Mouse (Mus musculus) heart, embryonic 12.5 days (tissue): ENCODE measurements around the gene Ppm1m. TPM values are rescaled to one million over a fixed set of nuclear protein-coding genes. Genes with fewer than 3 reads are reported as not detected.

Experiments
- ATAC-seq: fragments of 200-750 bp; cut with Nextera tagmentation; 2 replicates; pipeline ENCODE4 v1.8.0; 2017; ENCODE audit warnings: moderate TSS enrichment, moderate library complexity; ENCODE audit not compliant: insufficient number of reproducible peaks, low FRiP score
- H3K27ac ChIP-seq: fragments of 300-500 bp; sonication (generic); 2 replicates; pipeline ENCODE4 v1.5.1; 2016; ENCODE audit warnings: mild to moderate bottlenecking, moderate library complexity; ENCODE audit not compliant: poor library complexity, severe bottlenecking
- H3K27me3 ChIP-seq: fragments of 300-500 bp; sonication (generic); replicated peaks from 2 replicates; pipeline ENCODE4 v1.6.1; 2016; ENCODE audit warnings: mild to moderate bottlenecking, moderate library complexity
- H3K36me3 ChIP-seq: fragments of 300-500 bp; sonication (generic); 2 replicates; pipeline ENCODE4 v1.6.1; 2016; ENCODE audit warnings: mild to moderate bottlenecking, moderate library complexity
- H3K4me1 ChIP-seq: fragments of 300-500 bp; sonication (generic); replicated peaks from 2 replicates; pipeline ENCODE4 v1.6.1; 2016; ENCODE audit warnings: mild to moderate bottlenecking
- H3K4me2 ChIP-seq: fragments of 300-500 bp; sonication (generic); 2 replicates; pipeline ENCODE4 v1.6.1; 2016; ENCODE audit warnings: mild to moderate bottlenecking, moderate library complexity
- H3K4me3 ChIP-seq: fragments of 300-500 bp; sonication (generic); 2 replicates; pipeline ENCODE4 v1.5.1; 2016; ENCODE audit warnings: mild to moderate bottlenecking
- H3K9ac ChIP-seq: fragments of 300-500 bp; sonication (generic); 2 replicates; pipeline ENCODE4 v1.6.1; 2016; ENCODE audit warnings: mild to moderate bottlenecking, moderate library complexity
- H3K9me3 ChIP-seq: fragments of 300-500 bp; sonication (generic); replicated peaks from 2 replicates; pipeline ENCODE4 v1.6.1; 2016; ENCODE audit warnings: mild to moderate bottlenecking, moderate library complexity
- WGBS: fragments of 180-500 bp; shearing (Covaris S2); methylation state at CpG from one replicate; pipeline ENCODE4 v1.1.7; 2016; 5-methylcytosine and 5-hydroxymethylcytosine counted together
- polyA plus RNA-seq: library from polyadenylated mRNA; unstranded; fragments of >200 nt; fragmentation: Nextera tagmentation; extraction: Ambion mirVana; gene quantifications from 2 replicates; pipeline ENCODE4 v1.2.1, GENCODE M21; 2016

Gene Ppm1m
- polyA plus RNA-seq, 1 experiment from 2014 or later: 30.7 TPM

DNA sequence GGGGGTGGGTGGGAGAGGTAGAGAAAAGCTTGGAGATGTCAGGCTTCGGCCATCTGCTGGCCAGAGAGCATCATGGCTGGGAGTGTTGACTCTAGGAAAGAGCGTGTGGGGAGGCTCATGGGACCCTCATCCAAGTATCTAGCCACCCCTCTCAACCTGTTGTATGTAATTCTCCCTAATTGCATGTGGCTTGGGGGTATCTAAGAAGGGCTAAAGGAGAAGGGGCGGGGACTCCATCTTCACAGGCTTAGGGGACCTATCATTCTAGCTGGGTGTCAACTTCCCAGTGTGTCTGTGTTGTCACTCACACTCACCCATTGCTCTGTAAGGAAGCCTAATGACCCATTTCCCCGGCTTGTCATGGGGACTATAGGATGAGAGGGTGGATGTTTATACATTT lies 32.3 kb upstream of the Ppm1m start:
- 76% methylated on average over 4 of the region's 4 CpGs for WGBS
- Histone ChIP-seq H3K4me1 (peaks cover 20% of the 10 kb centered on the region), H3K9me3 (no peaks in the 10 kb centered on the region), H3K4me2 (no peak overlapping the region), H3K27me3 (no peaks in the 10 kb centered on the region), H3K36me3 (peaks cover 44% of the 10 kb centered on the region), H3K27ac (no peak overlapping the region), H3K9ac (no peak overlapping the region), H3K4me3 (no peak overlapping the region)
- no peak for ATAC-seq

DNA sequence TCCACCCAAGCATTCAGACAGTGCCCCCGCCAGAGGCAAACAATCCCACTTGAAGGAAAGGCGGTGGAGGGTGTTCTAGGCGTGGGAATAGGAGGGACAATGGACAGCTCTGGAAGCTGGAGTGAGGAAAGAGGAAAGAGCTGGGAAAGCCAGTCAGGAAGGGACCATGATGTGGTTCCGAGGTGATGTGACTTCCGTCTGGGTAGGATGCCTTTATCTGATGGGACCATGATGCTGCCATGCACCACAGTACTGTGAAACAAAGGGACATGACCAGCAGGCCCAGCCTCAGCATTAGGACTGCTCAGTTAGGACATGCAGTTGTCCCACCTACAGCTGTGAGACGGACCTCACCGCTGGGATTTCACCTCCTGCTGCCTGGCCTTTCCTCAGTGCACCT lies 31.7 kb upstream of the Ppm1m start:
- Histone ChIP-seq H3K9ac (no peak overlapping the region), H3K4me3 (no peak overlapping the region), H3K4me1 (peaks cover 26% of the 10 kb centered on the region), H3K27ac (no peak overlapping the region), H3K36me3 (peaks cover 38% of the 10 kb centered on the region), H3K27me3 (no peaks in the 10 kb centered on the region), H3K4me2 (no peak overlapping the region), H3K9me3 (no peaks in the 10 kb centered on the region)
- 68% methylated on average over 7 of the region's 7 CpGs for WGBS
- no peak for ATAC-seq

DNA sequence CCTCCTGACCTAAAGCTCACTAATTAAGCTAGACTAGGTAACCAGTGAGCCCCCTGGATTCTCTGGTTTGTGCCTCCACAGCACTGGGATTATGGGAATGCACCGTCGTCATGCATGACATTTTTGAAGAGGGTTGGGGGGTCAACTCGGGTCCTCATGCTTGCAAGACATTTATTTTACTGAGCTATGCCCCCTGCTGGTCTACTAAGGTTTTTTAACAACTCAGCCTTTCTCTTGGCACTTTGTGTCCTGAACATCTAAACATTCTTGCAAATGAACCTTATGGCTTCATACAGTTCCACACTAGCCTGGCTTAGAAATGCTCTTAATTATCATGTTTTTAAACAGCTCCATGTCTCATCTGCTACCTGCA lies 31.2 kb upstream of the Ppm1m start:
- no peak for ATAC-seq
- peaks cover 34% of the 10 kb centered on the region for H3K36me3 ChIP-seq
- no peak overlapping the region for H3K4me3 ChIP-seq
- 47% methylated on average over 3 of the region's 3 CpGs for WGBS
- H3K4me1 ChIP-seq: peaks cover 31% of the 10 kb centered on the region
- no peak overlapping the region for H3K9ac ChIP-seq
- H3K4me2 ChIP-seq: no peak overlapping the region
- no peaks in the 10 kb centered on the region for H3K9me3 ChIP-seq
- no peak overlapping the region for H3K27ac ChIP-seq
- peaks cover 1% of the 10 kb centered on the region for H3K27me3 ChIP-seq

DNA sequence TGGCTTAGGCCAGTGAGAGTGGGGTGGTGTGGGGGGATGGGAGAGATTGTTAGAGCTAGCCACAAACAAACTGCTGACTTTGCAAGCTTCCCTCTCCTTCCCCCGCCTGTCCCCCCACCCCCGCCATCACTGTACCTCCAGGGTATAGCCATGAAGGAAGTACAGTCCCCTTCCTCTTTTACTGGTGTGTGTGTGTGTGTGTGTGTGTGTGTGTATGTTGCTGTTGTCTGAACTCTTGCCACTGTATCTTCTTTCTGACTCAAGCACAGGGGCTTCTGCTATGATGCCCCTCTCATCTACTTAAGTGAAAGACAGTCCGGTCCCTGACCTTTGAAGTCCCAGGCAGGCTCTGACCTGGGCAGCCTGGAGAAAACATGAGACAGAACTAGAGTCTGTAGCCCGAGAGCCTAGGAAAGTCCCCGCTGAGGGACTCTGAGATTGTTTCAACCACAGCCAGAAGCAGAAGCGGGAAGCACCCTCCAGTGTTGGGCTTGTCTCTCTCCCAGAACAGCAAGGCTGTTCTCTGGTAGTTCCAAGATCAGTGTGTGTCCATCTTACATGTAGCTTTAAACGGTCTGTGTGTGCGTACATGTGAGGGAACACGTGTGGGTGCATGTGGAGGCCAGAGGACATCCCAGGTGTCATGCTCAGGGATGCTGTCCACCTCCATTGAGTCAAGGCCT lies 30.6 kb upstream of the Ppm1m start:
- peaks cover 29% of the 10 kb centered on the region for H3K36me3 ChIP-seq

DNA sequence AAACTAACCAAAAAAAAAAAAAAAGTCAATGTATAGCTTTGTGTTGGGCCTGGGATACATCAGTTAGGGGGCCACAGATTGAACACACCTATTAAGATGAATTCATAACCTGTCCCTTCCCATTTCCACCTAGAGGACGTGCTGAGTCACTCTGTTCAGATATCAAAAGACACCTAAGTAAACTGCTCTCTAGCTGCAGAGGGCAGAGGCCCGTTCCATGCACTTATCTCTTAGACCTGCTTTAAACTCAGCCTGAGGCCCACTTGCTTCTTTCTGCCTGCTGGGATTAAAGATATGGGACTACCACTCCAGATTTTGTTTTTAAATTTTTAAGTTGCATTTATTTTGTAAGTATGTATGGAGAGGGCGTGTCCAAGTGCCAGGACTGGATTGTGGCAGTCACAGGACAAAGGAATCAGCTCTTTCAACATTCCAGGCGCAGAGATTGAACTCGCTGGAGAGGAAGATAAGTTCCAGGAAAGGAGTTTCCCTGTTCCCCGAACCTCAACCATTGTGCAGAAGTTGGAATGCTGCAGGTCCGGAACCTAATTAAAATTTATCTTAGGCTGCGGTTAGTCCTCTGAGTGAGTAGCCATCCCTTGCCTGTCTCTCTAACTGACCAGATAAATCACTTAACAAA lies 28.4 kb upstream of the Ppm1m start:
- Histone ChIP-seq H3K4me1 (peaks cover 22% of the 10 kb centered on the region), H3K9ac (no peak overlapping the region), H3K4me2 (no peak overlapping the region), H3K4me3 (no peak overlapping the region), H3K27ac (no peak overlapping the region), H3K9me3 (no peaks in the 10 kb centered on the region), H3K36me3 (peaks cover 6% of the 10 kb centered on the region), H3K27me3 (peaks cover 24% of the 10 kb centered on the region)
- no peak for ATAC-seq
- 22% methylated on average over 8 of the region's 8 CpGs for WGBS

More for the DNA sequence above, 30.6 kb upstream of the Ppm1m start:
- Histone ChIP-seq H3K27me3 (peaks cover 7% of the 10 kb centered on the region), H3K27ac (no peak overlapping the region), H3K4me3 (no peak overlapping the region), H3K9ac (no peak overlapping the region), H3K4me2 (no peak overlapping the region), H3K9me3 (no peaks in the 10 kb centered on the region), H3K4me1 (peaks cover 29% of the 10 kb centered on the region)
- WGBS: 76% methylated on average over 9 of the region's 9 CpGs
- no peak for ATAC-seq

DNA sequence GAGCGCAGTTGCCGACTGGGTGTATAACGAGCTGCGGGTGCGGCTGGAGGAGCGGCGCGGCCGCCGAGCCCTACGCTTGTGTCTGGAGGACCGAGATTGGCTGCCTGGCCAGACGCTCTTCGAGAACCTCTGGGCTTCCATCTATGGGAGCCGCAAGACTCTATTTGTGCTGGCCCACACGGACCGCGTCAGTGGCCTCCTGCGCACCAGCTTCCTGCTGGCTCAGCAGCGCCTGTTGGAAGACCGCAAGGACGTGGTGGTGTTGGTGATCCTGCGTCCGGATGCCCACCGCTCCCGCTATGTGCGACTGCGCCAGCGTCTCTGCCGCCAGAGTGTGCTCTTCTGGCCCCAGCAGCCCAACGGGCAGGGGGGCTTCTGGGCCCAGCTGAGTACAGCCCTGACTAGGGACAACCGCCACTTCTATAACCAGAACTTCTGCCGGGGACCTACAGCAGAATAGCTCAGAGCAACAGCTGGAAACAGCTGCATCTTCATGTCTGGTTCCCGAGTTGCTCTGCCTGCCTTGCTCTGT lies 26.7 kb upstream of the Ppm1m start:
- ATAC-seq: peak; percentile 31
- Histone ChIP-seq H3K4me2 (peak overlapping the region; percentile 84), H3K27ac (no peak overlapping the region), H3K4me1 (peaks cover 22% of the 10 kb centered on the region), H3K4me3 (peak overlapping the region; percentile 48), H3K9ac (peak overlapping the region; percentile 67), H3K27me3 (peaks cover 24% of the 10 kb centered on the region), H3K9me3 (no peaks in the 10 kb centered on the region), H3K36me3 (no peaks in the 10 kb centered on the region)
- WGBS: 4% methylated on average over 34 of the region's 34 CpGs

DNA sequence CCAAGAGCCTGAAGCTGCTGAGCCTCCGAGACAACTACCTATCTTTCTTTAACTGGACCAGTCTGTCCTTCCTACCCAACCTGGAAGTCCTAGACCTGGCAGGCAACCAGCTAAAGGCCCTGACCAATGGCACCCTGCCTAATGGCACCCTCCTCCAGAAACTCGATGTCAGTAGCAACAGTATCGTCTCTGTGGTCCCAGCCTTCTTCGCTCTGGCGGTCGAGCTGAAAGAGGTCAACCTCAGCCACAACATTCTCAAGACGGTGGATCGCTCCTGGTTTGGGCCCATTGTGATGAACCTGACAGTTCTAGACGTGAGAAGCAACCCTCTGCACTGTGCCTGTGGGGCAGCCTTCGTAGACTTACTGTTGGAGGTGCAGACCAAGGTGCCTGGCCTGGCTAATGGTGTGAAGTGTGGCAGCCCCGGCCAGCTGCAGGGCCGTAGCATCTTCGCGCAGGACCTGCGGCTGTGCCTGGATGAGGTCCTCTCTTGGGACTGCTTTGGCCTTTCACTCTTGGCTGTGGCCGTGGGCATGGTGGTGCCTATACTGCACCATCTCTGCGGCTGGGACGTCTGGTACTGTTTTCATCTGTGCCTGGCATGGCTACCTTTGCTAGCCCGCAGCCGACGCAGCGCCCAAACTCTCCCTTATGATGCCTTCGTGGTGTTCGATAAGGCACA lies 26.1 kb upstream of the Ppm1m start:
- Histone ChIP-seq H3K4me2 (peak overlapping the region; percentile 84), H3K4me3 (peak overlapping the region; percentile 48)
- no peak for ATAC-seq

DNA sequence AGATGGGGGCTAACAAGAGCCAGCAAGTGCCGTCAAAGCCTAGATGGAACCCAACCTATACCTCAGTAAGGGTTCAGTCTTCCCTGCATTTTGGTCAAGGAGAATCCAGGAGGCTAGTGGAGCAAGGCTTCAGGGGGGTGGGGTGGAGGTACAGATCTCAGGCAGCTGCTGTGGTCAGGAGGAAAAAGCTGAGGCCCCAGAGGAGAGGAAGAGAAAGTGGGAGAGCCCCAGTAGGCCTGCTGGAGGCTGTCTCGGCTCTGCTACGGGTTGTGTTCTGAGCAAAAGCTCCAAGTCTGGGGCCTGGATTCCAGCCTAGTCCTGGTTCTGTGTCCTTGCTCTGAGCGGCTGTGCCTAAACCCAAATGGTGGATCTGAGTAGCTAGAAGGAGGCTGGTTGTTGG lies 23.4 kb upstream of the Ppm1m start:
- Histone ChIP-seq H3K27me3 (peaks cover 24% of the 10 kb centered on the region), H3K9me3 (no peaks in the 10 kb centered on the region), H3K9ac (no peak overlapping the region), H3K36me3 (no peaks in the 10 kb centered on the region), H3K27ac (no peak overlapping the region), H3K4me3 (no peak overlapping the region), H3K4me1 (peaks cover 17% of the 10 kb centered on the region), H3K4me2 (no peak overlapping the region)
- WGBS: 73% methylated on average over 4 of the region's 4 CpGs
- no peak for ATAC-seq

More for the DNA sequence above, 26.1 kb upstream of the Ppm1m start:
- no peaks in the 10 kb centered on the region for H3K36me3 ChIP-seq
- peaks cover 22% of the 10 kb centered on the region for H3K4me1 ChIP-seq
- WGBS: 55% methylated on average over 24 of the region's 24 CpGs
- H3K9me3 ChIP-seq: no peaks in the 10 kb centered on the region
- H3K9ac ChIP-seq: peak overlapping the region; percentile 67
- H3K27me3 ChIP-seq: peaks cover 24% of the 10 kb centered on the region
- H3K27ac ChIP-seq: no peak overlapping the region

DNA sequence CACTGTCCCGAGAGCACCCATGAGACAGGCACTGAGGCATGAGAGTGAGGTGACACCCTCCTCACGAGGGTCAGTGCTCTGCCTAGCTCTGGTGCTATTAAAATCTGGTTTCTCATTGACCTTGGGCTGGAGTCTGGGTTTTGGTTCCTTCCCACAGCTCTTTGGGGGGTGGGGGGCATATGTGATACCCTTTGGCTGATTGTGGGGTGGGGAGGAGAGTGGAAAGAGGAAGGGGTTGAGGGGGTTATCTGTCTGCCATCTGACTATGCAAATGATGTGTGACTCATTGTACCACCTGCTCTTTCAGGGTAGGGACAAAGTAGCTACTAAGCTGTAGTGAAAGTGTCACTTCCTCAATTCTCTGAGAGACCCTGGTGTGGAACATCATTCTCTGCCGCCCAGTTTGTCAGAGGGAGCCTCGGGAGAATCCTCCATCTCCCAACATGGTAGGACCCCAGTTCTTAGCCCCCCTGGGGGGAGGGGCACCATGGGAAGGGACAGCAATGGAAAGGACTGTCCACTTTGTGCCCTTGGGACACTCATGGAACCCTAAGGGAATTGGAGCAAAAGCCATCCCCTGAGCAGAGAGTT lies 22.8 kb upstream of the Ppm1m start, which contains the start of gene Tlr9:
Tlr9 (plus strand) TSS at position 338 of the 591 bp plus-strand sequence.
- Histone ChIP-seq H3K36me3 (no peaks in the 10 kb centered on the region), H3K9me3 (no peaks in the 10 kb centered on the region), H3K4me1 (peaks cover 13% of the 10 kb centered on the region), H3K27me3 (peaks cover 24% of the 10 kb centered on the region), H3K4me3 (no peak within 1 kb of the TSS), H3K4me2 (no peak within 1 kb of the TSS), H3K27ac (no peak within 1 kb of the TSS), H3K9ac (no peak within 1 kb of the TSS)
- ATAC-seq: no peak
- WGBS: 59% methylated on average over 4 of the region's 4 CpGs

DNA sequence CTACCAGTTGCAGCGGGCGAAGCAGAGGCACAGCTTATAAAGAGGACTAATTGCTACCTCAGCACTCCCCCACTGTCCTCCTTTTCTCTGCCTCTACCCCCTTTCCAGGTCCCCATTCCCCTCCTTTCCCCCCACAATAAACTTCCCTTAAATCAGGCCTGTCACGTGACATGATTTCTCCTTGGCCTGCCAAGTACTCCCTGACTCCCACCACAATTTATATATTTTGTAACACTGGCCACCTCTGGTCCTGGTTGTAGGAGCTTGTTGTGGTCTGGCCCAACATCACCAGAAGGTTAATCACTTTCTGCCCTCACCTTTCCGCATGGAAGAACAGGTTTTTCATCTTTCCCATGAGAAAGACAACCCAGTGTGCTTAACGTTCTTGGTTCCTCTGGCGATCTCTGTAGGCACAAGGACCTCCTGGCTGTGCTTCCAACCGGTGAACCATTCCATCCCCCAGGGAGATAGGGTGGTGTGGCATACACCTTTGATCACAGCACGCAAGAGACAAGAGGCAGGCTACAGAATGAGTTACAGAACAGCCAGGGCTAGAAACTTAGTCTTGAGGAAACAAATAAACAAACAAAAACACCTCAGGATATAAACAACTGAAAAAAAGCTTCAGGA lies 21.5 kb upstream of the Ppm1m start:
- Histone ChIP-seq H3K4me1 (peaks cover 5% of the 10 kb centered on the region; the same call in 1 of the 2 replicates), H3K4me2 (no peak overlapping the region), H3K9me3 (no peaks in the 10 kb centered on the region), H3K4me3 (no peak overlapping the region), H3K9ac (no peak overlapping the region), H3K36me3 (peaks cover under 1% of the 10 kb centered on the region; the same call in 1 of the 2 replicates), H3K27ac (no peak overlapping the region), H3K27me3 (peaks cover 24% of the 10 kb centered on the region)
- no peak for ATAC-seq
- 72% methylated on average over 8 of the region's 8 CpGs for WGBS
